Mouse (Mus musculus): ENCODE measurements around the gene Smchd1. TPM values are rescaled to one million over a fixed set of nuclear protein-coding genes. Genes with fewer than 3 reads are reported as not detected.
"Not testable (repeated sequence)": the region's sequence is repeated elsewhere in the genome, so short reads cannot be mapped to it uniquely, and the experiment has no call there.

The Smchd1 gene
- polyA plus RNA-seq, 1 experiment from 2014 or later = 39.3 TPM

GRCm38 (mm10) chr17:71483418-71484060 lies 8.4 kb upstream of the Smchd1 start:
- ATAC-seq (ENCODE audit: low read depth) = no peak
- H3K4me2 ChIP-seq = no peak overlapping the region
- no peaks in the 10 kb centered on the region for H3K9me3 ChIP-seq (replicated peaks)
- no peak overlapping the region for H3K4me3 ChIP-seq (replicated peaks)
- 77% methylated on average over 7 of the region's 7 CpGs for WGBS (ENCODE audit: insufficient replicate concordance)
- H3K36me3 ChIP-seq = no peaks in the 10 kb centered on the region
- H3K9ac ChIP-seq = no peak overlapping the region
- H3K27me3 ChIP-seq = no peaks in the 10 kb centered on the region
- H3K4me1 ChIP-seq (replicated peaks) = peaks cover 28% of the 10 kb centered on the region
- H3K27ac ChIP-seq = no peak overlapping the region
- no peak for DNase-seq

DNA sequence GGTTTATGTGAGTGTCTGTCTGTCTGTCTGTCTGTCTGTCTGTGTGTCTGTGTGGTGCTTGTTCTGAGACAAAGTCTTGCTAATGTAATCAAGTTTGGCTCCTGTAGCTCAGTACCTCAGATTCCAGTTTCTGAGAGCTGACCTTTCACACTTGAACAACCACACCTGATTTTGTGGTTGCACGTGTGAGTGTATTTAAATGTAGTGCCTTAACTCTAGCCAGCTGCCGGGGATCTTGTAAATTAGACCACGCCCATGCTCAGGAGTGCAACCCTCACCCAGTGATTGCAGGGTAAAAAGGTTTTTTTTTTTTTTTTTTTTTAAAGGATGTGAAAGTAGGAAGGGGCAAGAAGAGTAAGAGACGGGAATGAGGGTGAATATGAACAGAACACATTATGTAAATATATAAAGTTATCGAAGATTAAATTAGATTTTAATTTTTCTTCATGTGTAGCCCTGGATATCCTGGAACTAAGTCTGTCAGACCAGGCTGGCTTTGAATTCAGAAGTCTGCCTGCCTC lies 4.3 kb upstream of the Smchd1 start:
- H3K36me3 ChIP-seq = no peaks in the 10 kb centered on the region
- H3K4me3 ChIP-seq (replicated peaks) = no peak overlapping the region
- DNase-seq = no peak
- no peaks in the 10 kb centered on the region for H3K9me3 ChIP-seq (replicated peaks)
- H3K9ac ChIP-seq = no peak overlapping the region
- no peak overlapping the region for H3K4me2 ChIP-seq
- WGBS (ENCODE audit: insufficient replicate concordance) = 34% methylated on average over 5 of the region's 5 CpGs
- no peak overlapping the region for H3K27ac ChIP-seq
- H3K27me3 ChIP-seq = no peaks in the 10 kb centered on the region
- H3K4me1 ChIP-seq (replicated peaks) = peaks cover 17% of the 10 kb centered on the region
- no peak for ATAC-seq (ENCODE audit: low read depth)

- H3K27ac ChIP-seq = no peak overlapping the region
- DNase-seq (no peak), ATAC-seq (ENCODE audit: low read depth) (no peak)
- H3K4me1 ChIP-seq (replicated peaks) = peaks cover 35% of the 10 kb centered on the region
- no peak overlapping the region for H3K4me2 ChIP-seq
- no peak overlapping the region for H3K9ac ChIP-seq
- H3K36me3 ChIP-seq = no peaks in the 10 kb centered on the region
- 86% methylated on average over 8 of the region's 8 CpGs for WGBS (ENCODE audit: insufficient replicate concordance)
- no peaks in the 10 kb centered on the region for H3K9me3 ChIP-seq (replicated peaks)
- H3K4me3 ChIP-seq (replicated peaks) = no peak overlapping the region
- H3K27me3 ChIP-seq = no peaks in the 10 kb centered on the region
These were observed 2.3 kb upstream of the Smchd1 start for GRCm38 (mm10) chr17:71477481-71477880.

- H3K27me3 ChIP-seq = no peaks in the 10 kb centered on the region
- WGBS (ENCODE audit: insufficient replicate concordance) = 71% methylated on average over 7 of the region's 7 CpGs
- H3K4me1 ChIP-seq (replicated peaks) = peaks cover 43% of the 10 kb centered on the region
- H3K27ac ChIP-seq = no peak overlapping the region
- H3K4me3 ChIP-seq (replicated peaks) = peak overlapping the region; percentile 96; the same call in 1 of the 2 replicates
- DNase-seq (no peak), ATAC-seq (ENCODE audit: low read depth) (no peak)
- no peaks in the 10 kb centered on the region for H3K36me3 ChIP-seq
- peak overlapping the region; percentile 84 for H3K4me2 ChIP-seq
- no peaks in the 10 kb centered on the region for H3K9me3 ChIP-seq (replicated peaks)
- H3K9ac ChIP-seq = 0 out of 2 replicates have a peak overlapping the region, but pooled peaks have one; percentile 96
These were observed 1.3 kb upstream of the Smchd1 start for GRCm38 (mm10) chr17:71476346-71477020.

- Histone ChIP-seq H3K4me2 (peak overlapping the region; percentile 84), H3K27ac (peak overlapping the region; percentile 96), H3K36me3 (no peaks in the 10 kb centered on the region), H3K9ac (peak overlapping the region; percentile 96), H3K4me3 (replicated peaks) (peak overlapping the region; percentile 96), H3K27me3 (no peaks in the 10 kb centered on the region), H3K4me1 (replicated peaks) (peaks cover 42% of the 10 kb centered on the region), H3K9me3 (replicated peaks) (no peaks in the 10 kb centered on the region)
- WGBS (ENCODE audit: insufficient replicate concordance) = 1% methylated on average over 30 of the region's 31 CpGs
- DNase-seq (peak; percentile 48), ATAC-seq (ENCODE audit: low read depth) (peak; percentile 37)
These were observed 554 bp upstream of the Smchd1 start for GRCm38 (mm10) chr17:71475705-71476089.

- no peaks in the 10 kb centered on the region for H3K36me3 ChIP-seq
- peak overlapping the region; percentile 96 for H3K4me3 ChIP-seq (replicated peaks)
- no peak for DNase-seq
- no peaks in the 10 kb centered on the region for H3K27me3 ChIP-seq
- peaks cover 36% of the 10 kb centered on the region for H3K4me1 ChIP-seq (replicated peaks)
- 9% methylated on average over 8 of the region's 8 CpGs for WGBS (ENCODE audit: insufficient replicate concordance)
- peak overlapping the region; percentile 84 for H3K4me2 ChIP-seq
- H3K27ac ChIP-seq = peak overlapping the region; percentile 96
- H3K9me3 ChIP-seq (replicated peaks) = no peaks in the 10 kb centered on the region
- no peak for ATAC-seq (ENCODE audit: low read depth)
- peak overlapping the region; percentile 96 for H3K9ac ChIP-seq
These were observed 1.0 kb downstream of the Smchd1 start for GRCm38 (mm10) chr17:71474128-71474527.

- Histone ChIP-seq H3K27me3 (no peaks in the 10 kb centered on the region), H3K9me3 (replicated peaks) (no peaks in the 10 kb centered on the region), H3K9ac (no peak overlapping the region), H3K4me2 (no peak overlapping the region), H3K4me1 (replicated peaks) (peaks cover 42% of the 10 kb centered on the region), H3K36me3 (no peaks in the 10 kb centered on the region), H3K27ac (no peak overlapping the region), H3K4me3 (replicated peaks) (no peak overlapping the region)
- WGBS (ENCODE audit: insufficient replicate concordance) = 66% methylated on average over 2 of the region's 2 CpGs
- no peak for DNase-seq
- no peak for ATAC-seq (ENCODE audit: low read depth)
These were observed 3.9 kb downstream of the Smchd1 start for GRCm38 (mm10) chr17:71471261-71471660.

DNA sequence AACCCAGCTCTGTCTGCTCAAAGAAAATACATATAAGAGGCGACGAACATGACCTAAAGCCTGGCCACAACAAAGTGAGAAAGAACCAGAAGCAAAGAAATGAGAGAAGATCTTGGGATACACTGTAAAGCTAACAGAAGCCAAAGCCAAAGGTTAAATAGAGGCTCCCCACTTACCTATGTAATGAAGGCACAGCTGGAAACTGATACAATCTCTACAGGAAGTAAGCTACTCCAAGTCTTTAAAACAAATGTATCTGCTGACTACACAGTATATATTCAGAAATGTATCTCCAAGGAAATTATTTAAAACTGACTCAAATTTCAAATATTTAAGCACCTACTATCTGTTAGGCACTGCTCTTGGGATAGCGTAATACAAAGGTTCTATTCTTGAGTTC lies 14.8 kb downstream of the Smchd1 start:
- 89% methylated on average over 3 of the region's 3 CpGs for WGBS (ENCODE audit: insufficient replicate concordance)
- Histone ChIP-seq H3K4me1 (replicated peaks) (no peaks in the 10 kb centered on the region; the same call in 1 of the 2 replicates), H3K9me3 (replicated peaks) (no peaks in the 10 kb centered on the region), H3K27ac (no peak overlapping the region), H3K9ac (no peak overlapping the region), H3K4me3 (replicated peaks) (no peak overlapping the region), H3K4me2 (no peak overlapping the region), H3K27me3 (no peaks in the 10 kb centered on the region), H3K36me3 (peaks cover 59% of the 10 kb centered on the region)
- DNase-seq (no peak), ATAC-seq (ENCODE audit: low read depth) (no peak)

- H3K9me3 ChIP-seq (replicated peaks) = no peaks in the 10 kb centered on the region
- H3K27ac ChIP-seq = no peak within 1 kb of the TSS
- 93% methylated on average over 2 of the region's 2 CpGs for WGBS (ENCODE audit: insufficient replicate concordance)
- H3K4me2 ChIP-seq = no peak within 1 kb of the TSS
- ATAC-seq (ENCODE audit: low read depth) (no peak), DNase-seq (no peak)
- no peaks in the 10 kb centered on the region for H3K27me3 ChIP-seq
- H3K36me3 ChIP-seq = peaks cover 61% of the 10 kb centered on the region
- H3K9ac ChIP-seq = no peak within 1 kb of the TSS
- H3K4me3 ChIP-seq (replicated peaks) = no peak within 1 kb of the TSS
- no peaks in the 10 kb centered on the region for H3K4me1 ChIP-seq (replicated peaks)
These were observed 15.3 kb downstream of the Smchd1 start, which contains the start of gene Gm4707 for GRCm38 (mm10) chr17:71459818-71460217. Gm4707 (minus strand) TSS chr17:71459918.

- H3K27ac ChIP-seq; H3K4me1 ChIP-seq (replicated peaks); ATAC-seq (ENCODE audit: low read depth); DNase-seq; H3K9ac ChIP-seq; H3K4me2 ChIP-seq; H3K9me3 ChIP-seq (replicated peaks); H3K27me3 ChIP-seq; H3K4me3 ChIP-seq (replicated peaks): not testable (repeated sequence)
- WGBS (ENCODE audit: insufficient replicate concordance) = 86% methylated on average over 6 of the region's 6 CpGs
- peaks cover 47% of the 10 kb centered on the region for H3K36me3 ChIP-seq
These were observed 17.8 kb downstream of the Smchd1 start for GRCm38 (mm10) chr17:71457361-71457760.

GRCm38 (mm10) chr17:71445191-71445590 lies 30.0 kb downstream of the Smchd1 start:
- WGBS (ENCODE audit: insufficient replicate concordance) = 82% methylated on average over 6 of the region's 6 CpGs
- Histone ChIP-seq H3K4me3 (replicated peaks) (no peak overlapping the region), H3K9me3 (replicated peaks) (no peaks in the 10 kb centered on the region), H3K9ac (no peak overlapping the region), H3K4me2 (no peak overlapping the region), H3K27me3 (no peaks in the 10 kb centered on the region), H3K4me1 (replicated peaks) (no peaks in the 10 kb centered on the region), H3K36me3 (peaks cover 48% of the 10 kb centered on the region), H3K27ac (no peak overlapping the region)
- DNase-seq (no peak), ATAC-seq (ENCODE audit: low read depth) (no peak)

Measured in liver, embryonic 13.5 days (tissue).